Mouse (Mus musculus) midbrain, embryonic 16.5 days (tissue): ENCODE results near the gene Slc25a29. TPM values are rescaled to one million over a fixed set of nuclear protein-coding genes. Genes with fewer than 3 reads are reported as not detected.
A peak's percentile ranks its signal among the peaks of the same experiment; 100 is the strongest.

Source experiments
- ATAC-seq: fragments of 200-750 bp; cut with Nextera tagmentation; 2 replicates; pipeline ENCODE4 v1.8.0; 2017; ENCODE audit warnings: moderate TSS enrichment
- H3K27ac ChIP-seq: fragments of 300-500 bp; sonication (generic); 2 replicates; pipeline ENCODE4 v1.5.1; 2014; ENCODE audit warnings: mild to moderate bottlenecking, low read length, mixed read lengths
- H3K27me3 ChIP-seq: fragments of 300-500 bp; sonication (generic); 2 replicates; pipeline ENCODE4 v1.6.1; 2014; ENCODE audit warnings: low read depth, low read length, mixed read lengths; ENCODE audit not compliant: control insufficient read depth, insufficient read depth
- H3K36me3 ChIP-seq: fragments of 300-500 bp; sonication (generic); 2 replicates; pipeline ENCODE4 v1.6.1; 2014; ENCODE audit warnings: mild to moderate bottlenecking, low read length, moderate library complexity, mixed read lengths; ENCODE audit not compliant: control insufficient read depth, insufficient read depth
- H3K4me1 ChIP-seq: fragments of 300-500 bp; sonication (generic); 2 replicates; pipeline ENCODE4 v1.6.1; 2014; ENCODE audit warnings: mild to moderate bottlenecking, low read length, mixed read lengths; ENCODE audit not compliant: control insufficient read depth, insufficient read depth
- H3K4me2 ChIP-seq: fragments of 300-500 bp; sonication (generic); 2 replicates; pipeline ENCODE4 v1.6.1; 2014; ENCODE audit warnings: mild to moderate bottlenecking, low read length, mixed read lengths
- H3K4me3 ChIP-seq: fragments of 300-500 bp; sonication (generic); 2 replicates; pipeline ENCODE4 v1.5.1; 2014; ENCODE audit warnings: low read depth, mild to moderate bottlenecking, low read length, moderate library complexity, mixed read lengths
- H3K9ac ChIP-seq: fragments of 300-500 bp; sonication (generic); 2 replicates; pipeline ENCODE4 v1.6.1; 2014; ENCODE audit warnings: low read depth, low read length, mixed read lengths
- H3K9me3 ChIP-seq: fragments of 300-500 bp; sonication (generic); replicated peaks from 2 replicates; pipeline ENCODE4 v1.6.1; 2014; ENCODE audit warnings: mild to moderate bottlenecking, low read length, mixed read lengths; ENCODE audit not compliant: control insufficient read depth, poor library complexity, severe bottlenecking
- WGBS: fragments of 180-500 bp; shearing (Covaris S2); extraction: QIAGEN DNeasy Blood & Tissue Kit; methylation state at CpG from one replicate; pipeline ENCODE4 v1.1.7; 2014; 5-methylcytosine and 5-hydroxymethylcytosine counted together
- polyA plus RNA-seq: library from polyadenylated mRNA; unstranded; fragments of >200 nt; fragmentation: Nextera tagmentation; extraction: Ambion mirVana; gene quantifications from 2 replicates; pipeline ENCODE4 v1.2.1, GENCODE M21; 2015

The Slc25a29 gene
- polyA plus RNA-seq, 1 experiment from 2014 or later = 19.8 TPM

DNA sequence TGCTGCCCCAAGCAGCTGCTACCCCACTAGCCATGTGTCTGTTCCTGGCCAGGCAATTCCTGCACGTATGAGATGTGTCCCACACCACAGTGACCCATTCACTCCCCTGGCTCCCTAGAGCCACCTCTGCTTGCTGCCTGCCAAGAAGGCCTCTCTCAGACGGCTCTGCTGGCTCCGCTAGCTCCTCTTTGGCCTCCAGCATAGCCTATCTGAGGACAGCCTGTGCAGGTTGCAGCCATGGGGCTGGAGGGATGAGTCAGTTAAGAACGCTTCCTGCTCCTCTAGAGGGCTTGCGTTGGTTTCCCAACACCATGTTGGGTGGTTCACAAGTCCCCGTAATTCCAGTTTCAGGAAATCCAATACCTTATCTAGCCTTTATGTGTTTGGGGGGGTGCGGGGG is 7.0 kb upstream of the Slc25a29 start:
- WGBS = 87% methylated on average over 7 of the region's 7 CpGs
- ATAC-seq = no peak
- no peaks in the 10 kb centered on the region for H3K27me3 ChIP-seq

DNA sequence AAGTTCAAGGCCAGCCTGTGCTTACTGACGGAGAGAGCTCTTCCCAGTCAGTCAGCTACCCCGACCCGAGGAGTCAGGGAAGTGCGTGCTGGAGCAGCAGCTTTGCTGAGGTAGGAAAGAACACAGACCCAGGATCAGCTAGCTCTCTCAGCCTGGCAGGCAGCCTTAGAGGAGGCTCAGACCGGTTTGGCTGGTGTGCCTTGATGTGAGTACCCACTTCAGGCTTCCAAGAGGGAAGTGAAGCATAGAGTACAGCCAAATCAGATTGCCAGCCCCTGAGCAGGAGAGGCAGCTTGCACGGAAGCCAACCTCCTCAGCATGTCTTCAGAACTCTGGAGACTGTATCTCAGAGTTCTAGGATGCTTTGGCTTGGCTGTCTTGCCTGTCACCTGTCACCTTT is 5.5 kb upstream of the Slc25a29 start:
- Histone ChIP-seq H3K4me2 (no peak overlapping the region), H3K36me3 (peaks cover 7% of the 10 kb centered on the region), H3K27ac (no peak overlapping the region), H3K27me3 (no peaks in the 10 kb centered on the region), H3K9ac (no peak overlapping the region), H3K9me3 (no peaks in the 10 kb centered on the region), H3K4me3 (no peak overlapping the region), H3K4me1 (peaks cover 24% of the 10 kb centered on the region)
- WGBS = 90% methylated on average over 6 of the region's 6 CpGs
- ATAC-seq = no peak

More for the DNA sequence above, 7.0 kb upstream of the Slc25a29 start:
- peaks cover 10% of the 10 kb centered on the region for H3K4me1 ChIP-seq
- H3K27ac ChIP-seq = no peak overlapping the region
- no peak overlapping the region for H3K4me2 ChIP-seq
- no peaks in the 10 kb centered on the region for H3K9me3 ChIP-seq
- no peak overlapping the region for H3K9ac ChIP-seq
- no peak overlapping the region for H3K4me3 ChIP-seq
- peaks cover 7% of the 10 kb centered on the region for H3K36me3 ChIP-seq

DNA sequence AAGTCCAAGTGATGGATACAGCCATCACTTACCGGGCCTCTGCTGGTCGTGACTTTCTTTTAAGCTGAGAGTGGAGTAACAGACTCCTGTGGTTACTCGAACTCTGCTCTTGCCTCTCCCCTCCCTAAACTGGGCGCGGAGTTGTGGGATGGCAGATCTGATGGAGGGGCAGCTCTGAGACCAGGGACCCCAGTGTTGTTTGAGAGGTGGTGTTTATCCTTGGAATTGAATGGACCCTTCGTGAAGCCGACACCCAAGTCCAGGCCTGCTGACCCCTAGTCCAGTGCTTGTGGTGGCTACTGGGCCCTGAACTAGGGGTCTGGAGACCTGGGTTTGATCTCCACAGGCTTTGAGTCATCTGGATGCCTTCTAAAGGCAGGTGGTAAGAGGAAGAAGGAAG is 1.0 kb upstream of the Slc25a29 start:
- WGBS = 67% methylated on average over 7 of the region's 7 CpGs
- Histone ChIP-seq H3K27ac (peak overlapping the region; percentile 70; the same call in 1 of the 2 replicates), H3K4me3 (peak overlapping the region; percentile 81), H3K4me2 (peak overlapping the region; percentile 83), H3K9ac (peak overlapping the region; percentile 86), H3K9me3 (no peaks in the 10 kb centered on the region), H3K36me3 (no peaks in the 10 kb centered on the region), H3K4me1 (peaks cover 35% of the 10 kb centered on the region), H3K27me3 (no peaks in the 10 kb centered on the region)
- ATAC-seq = no peak

DNA sequence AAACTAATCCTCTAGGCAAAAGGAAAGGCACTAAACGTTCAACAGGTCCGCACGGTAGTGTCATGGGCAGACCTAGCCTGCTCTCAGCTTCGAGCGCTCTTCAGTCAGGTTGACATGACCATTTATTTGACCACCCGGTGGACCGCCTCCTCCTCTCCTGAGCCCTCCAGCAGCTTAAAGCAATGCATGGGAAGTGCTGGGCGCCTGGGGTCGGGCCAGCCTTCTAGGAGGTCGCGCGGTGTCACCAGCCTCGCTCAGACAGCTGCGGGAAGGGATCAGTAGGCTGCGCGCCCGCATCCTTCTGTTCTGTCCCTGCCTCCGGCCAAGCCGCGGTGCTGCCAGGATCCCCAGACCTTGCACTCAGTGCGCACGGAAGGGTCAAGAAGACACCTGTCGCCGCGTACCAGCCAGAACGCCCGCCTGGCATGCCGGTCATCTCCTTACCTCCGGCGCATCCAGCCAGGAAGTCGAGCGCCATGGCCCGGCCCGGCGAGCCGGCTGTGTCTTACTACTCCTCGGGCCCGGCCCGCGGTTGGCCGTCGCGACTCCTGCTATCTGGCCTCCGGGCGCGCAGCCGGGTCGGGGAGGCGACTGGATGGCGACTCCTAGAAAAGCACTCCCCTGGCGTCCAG is 359 bp downstream of the Slc25a29 start:
- H3K9ac ChIP-seq = peak overlapping the region; percentile 81
- H3K36me3 ChIP-seq = no peaks in the 10 kb centered on the region
- peak overlapping the region; percentile 83 for H3K4me2 ChIP-seq
- peak; percentile 23 for ATAC-seq
- H3K9me3 ChIP-seq = no peaks in the 10 kb centered on the region
- WGBS = 1% methylated on average over 51 of the region's 51 CpGs
- H3K27me3 ChIP-seq = no peaks in the 10 kb centered on the region
- H3K27ac ChIP-seq = peak overlapping the region; percentile 59
- H3K4me3 ChIP-seq = peak overlapping the region; percentile 81
- peaks cover 35% of the 10 kb centered on the region for H3K4me1 ChIP-seq

DNA sequence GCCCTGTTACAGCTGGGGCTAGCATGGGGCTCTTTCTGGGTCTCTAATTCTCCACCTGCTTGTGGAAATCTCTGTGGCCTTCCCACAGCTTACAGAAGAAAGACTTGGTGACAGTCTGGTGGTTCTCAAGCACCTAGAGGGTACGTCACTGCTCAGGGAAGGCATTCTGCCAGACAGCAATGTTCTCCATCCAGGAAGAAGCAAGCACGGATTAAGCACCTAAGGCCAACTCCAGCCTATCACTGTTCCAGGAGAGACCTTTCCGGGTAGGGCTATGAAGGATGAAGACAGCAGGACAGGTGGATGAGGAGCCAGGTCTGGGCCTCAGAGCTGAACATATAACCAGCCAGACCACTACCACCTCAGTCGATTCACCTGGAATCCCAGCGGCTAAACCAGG is 897 bp downstream of the Slc25a29 start:
- ATAC-seq = no peak
- peak overlapping the region; percentile 81 for H3K9ac ChIP-seq
- H3K27ac ChIP-seq = no peak overlapping the region
- H3K9me3 ChIP-seq = no peaks in the 10 kb centered on the region
- no peaks in the 10 kb centered on the region for H3K27me3 ChIP-seq
- peak overlapping the region; percentile 81 for H3K4me3 ChIP-seq
- H3K4me1 ChIP-seq = peaks cover 35% of the 10 kb centered on the region
- H3K4me2 ChIP-seq = peak overlapping the region; percentile 83
- no peaks in the 10 kb centered on the region for H3K36me3 ChIP-seq
- 42% methylated on average over 5 of the region's 5 CpGs for WGBS

DNA sequence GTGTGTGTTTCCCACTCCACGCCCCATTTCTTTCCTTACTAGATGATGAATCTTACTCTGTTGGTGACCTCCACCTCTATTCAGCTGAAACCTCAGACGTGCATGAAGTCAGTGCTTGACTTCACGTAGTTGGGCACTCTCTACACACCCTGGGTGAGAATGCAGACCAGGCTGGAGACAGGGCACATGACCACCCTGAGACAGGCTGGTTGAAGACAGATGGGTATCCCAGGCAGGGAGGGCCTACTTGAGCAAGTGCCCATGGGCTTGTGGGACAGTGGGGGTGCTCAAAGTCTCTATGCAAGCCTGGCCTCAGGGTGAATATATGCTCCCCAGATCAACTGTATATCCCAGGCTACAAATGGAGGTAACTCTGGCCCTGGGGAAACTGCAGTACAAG is 1.3 kb downstream of the Slc25a29 start:
- no peak overlapping the region for H3K27ac ChIP-seq
- H3K27me3 ChIP-seq = no peaks in the 10 kb centered on the region
- peak overlapping the region; percentile 83 for H3K4me2 ChIP-seq
- H3K9ac ChIP-seq = 0 out of 2 replicates have a peak overlapping the region, but pooled peaks have one; percentile 81
- no peaks in the 10 kb centered on the region for H3K36me3 ChIP-seq
- no peak overlapping the region; the same call in 1 of the 2 replicates for H3K4me3 ChIP-seq
- no peak for ATAC-seq
- H3K4me1 ChIP-seq = peaks cover 35% of the 10 kb centered on the region
- no peaks in the 10 kb centered on the region for H3K9me3 ChIP-seq
- 88% methylated on average over 3 of the region's 3 CpGs for WGBS

DNA sequence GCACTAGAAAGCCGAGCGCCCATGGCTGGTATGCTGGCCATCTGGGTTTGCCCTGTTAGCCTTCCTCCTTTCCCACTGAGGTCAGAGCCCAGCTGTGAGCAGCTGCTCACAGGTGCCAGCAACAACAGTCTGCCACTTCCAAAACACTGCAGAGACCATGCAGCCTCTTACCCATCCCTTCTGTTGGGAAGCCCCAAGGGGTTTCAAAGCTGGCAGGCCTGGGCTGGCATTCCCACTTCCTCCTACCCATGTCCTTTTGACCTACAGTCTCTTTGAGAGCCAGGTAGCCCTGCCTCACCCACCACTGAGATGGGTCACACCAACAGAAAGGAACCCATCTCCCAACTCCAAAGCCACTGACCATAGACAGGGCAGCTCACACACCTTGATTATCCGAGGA is 2.3 kb downstream of the Slc25a29 start:
- Histone ChIP-seq H3K4me2 (no peak overlapping the region), H3K9ac (no peak overlapping the region), H3K27ac (no peak overlapping the region), H3K9me3 (no peaks in the 10 kb centered on the region), H3K4me3 (no peak overlapping the region), H3K36me3 (no peaks in the 10 kb centered on the region), H3K27me3 (no peaks in the 10 kb centered on the region), H3K4me1 (peaks cover 33% of the 10 kb centered on the region)
- no peak for ATAC-seq
- 94% methylated on average over 3 of the region's 3 CpGs for WGBS

DNA sequence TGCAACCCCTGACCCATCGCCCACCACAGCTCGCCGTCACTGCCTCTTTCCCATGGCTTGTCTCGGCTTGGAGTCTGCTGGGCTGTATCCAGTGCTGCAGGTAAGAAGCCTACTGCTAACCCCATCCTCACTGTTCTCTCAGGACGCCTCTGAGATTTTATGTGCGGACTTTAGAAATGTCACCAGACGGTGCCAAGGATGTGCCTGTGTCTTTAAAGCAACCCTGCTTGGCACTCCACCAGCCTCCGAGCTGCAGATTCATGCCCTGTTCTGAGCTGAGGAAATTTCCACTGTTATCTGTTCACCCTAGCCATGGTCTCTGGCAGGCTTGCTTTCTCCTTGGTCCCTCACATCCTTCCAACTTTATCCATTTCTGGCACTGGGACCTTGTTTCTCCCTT is 2.8 kb downstream of the Slc25a29 start:
- Histone ChIP-seq H3K9ac (no peak overlapping the region), H3K27ac (no peak overlapping the region), H3K4me2 (no peak overlapping the region), H3K4me1 (peaks cover 27% of the 10 kb centered on the region), H3K9me3 (no peaks in the 10 kb centered on the region), H3K27me3 (no peaks in the 10 kb centered on the region), H3K36me3 (no peaks in the 10 kb centered on the region), H3K4me3 (no peak overlapping the region)
- WGBS = 90% methylated on average over 8 of the region's 8 CpGs
- ATAC-seq = no peak

DNA sequence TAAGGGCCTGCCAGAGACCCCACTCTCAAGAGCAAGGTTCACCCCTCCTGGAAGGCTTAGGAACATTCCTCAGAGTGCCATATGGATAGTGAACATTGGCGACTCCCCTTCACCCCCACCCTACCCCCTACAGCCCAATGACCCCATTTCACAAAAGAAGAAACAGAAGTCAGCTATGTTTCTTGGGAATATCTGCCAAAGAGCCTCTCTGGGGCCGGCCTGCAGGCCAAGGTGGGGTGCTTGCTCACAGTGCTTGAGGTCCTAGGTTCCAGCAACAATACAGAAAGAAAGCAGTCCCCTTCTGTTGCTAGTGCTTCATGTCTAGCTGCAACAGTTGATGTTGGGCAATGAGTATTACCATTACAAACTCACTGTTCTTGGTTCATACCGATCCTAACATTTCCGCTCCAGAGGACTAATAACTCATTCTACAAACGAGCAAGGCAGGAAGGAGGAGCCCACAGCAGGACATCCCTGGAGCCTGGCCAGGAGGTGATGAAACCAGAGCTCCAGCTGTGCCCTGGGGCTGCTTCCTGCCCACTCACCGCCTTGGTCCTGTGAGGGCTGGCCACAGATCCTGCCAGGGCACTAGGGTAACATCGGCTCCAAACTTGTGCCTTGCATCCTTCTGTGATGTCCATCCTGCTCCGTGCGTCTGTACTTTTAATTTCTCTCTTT is 3.6 kb downstream of the Slc25a29 start:
- WGBS = 71% methylated on average over 9 of the region's 9 CpGs

More for the DNA sequence above, 3.6 kb downstream of the Slc25a29 start:
- peaks cover 20% of the 10 kb centered on the region for H3K4me1 ChIP-seq
- H3K9me3 ChIP-seq = no peaks in the 10 kb centered on the region
- no peaks in the 10 kb centered on the region for H3K27me3 ChIP-seq
- no peak overlapping the region for H3K4me3 ChIP-seq
- H3K4me2 ChIP-seq = no peak overlapping the region
- H3K27ac ChIP-seq = no peak overlapping the region
- H3K9ac ChIP-seq = no peak overlapping the region
- no peak for ATAC-seq
- H3K36me3 ChIP-seq = peaks cover 1% of the 10 kb centered on the region; the same call in 1 of the 2 replicates
